Mouse (Mus musculus) inflammation-experienced regulatory T-cells, adult 16 weeks (primary cell): ENCODE results near the gene Kcnj16. TPM values are rescaled to one million over a fixed set of nuclear protein-coding genes. Genes with fewer than 3 reads are reported as not detected.

Experiments
- polyA plus RNA-seq: library from polyadenylated mRNA; unstranded; fragments of 100-300 nt; shearing (Covaris generic); gene quantifications from one replicate; pipeline ENCODE4 v1.2.1, GENCODE M21; 2017

Gene Kcnj16
- polyA plus RNA-seq: 1.4 TPM

GRCm38 (mm10) chr11:110967762-110968135 lies at the start of gene Kcnj16:
Kcnj16 (plus strand) TSS chr11:110968033.

GRCm38 (mm10) chr11:111065635-111066298 lies 97.9 kb downstream of the Kcnj16 start, which contains the start of gene Kcnj2:
Kcnj2 (plus strand) TSS chr11:111066164.

Other genes with a start within 250 kb of the Kcnj16 start
- gene Kcnj2, start 98.1 kb downstream of the Kcnj16 start, polyA plus RNA-seq: not detected